Mouse (Mus musculus) layer of hippocampus, adult 11-12 months (tissue): ENCODE data around the gene Olfr1326-ps1.

Experiments used
- DNase-seq: peaks from one replicate; pipeline ENCODE4 v3.0.0; 2022; ENCODE audit warnings: low spot score

The Olfr1326-ps1 gene

DNA sequence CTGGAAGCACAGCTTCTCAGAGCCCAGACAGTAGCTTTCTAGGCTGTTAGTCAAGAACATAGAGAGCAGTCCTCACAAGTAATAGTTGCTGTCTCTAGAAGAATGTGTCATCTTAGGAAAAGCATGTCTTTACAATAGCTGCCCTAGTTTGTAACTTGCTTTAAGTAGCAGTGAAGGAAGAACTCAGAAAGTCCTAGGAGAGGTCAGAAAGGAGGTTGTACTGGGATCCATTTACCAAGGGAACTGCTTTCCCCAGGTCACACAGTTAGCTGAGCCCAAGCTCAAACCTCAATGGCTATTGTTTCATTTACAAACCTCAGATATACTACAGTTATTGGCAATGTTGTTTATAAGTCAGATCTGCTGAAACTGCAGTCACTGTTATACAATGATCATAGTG is at the start of gene Olfr1326-ps1:
Olfr1326-ps1 (minus strand) TSS at position 101 of the 400 bp plus-strand sequence.
- DNase-seq, result no peak

- DNase-seq, result no peak
Measured at GRCm38 (mm10) chrX:74592379-74592778, 17.7 kb upstream of the Olfr1326-ps1 start, which contains the start of gene Olfr1325. Gene Olfr1325 (plus strand): TSS chrX:74592679.
